Mouse (Mus musculus): Measurements from ENCODE around the gene Gm20916.
"Not testable (repeated sequence)": the region's sequence is repeated elsewhere in the genome, so short reads cannot be mapped to it uniquely, and the experiment has no call there.

The Gm20916 gene

DNA sequence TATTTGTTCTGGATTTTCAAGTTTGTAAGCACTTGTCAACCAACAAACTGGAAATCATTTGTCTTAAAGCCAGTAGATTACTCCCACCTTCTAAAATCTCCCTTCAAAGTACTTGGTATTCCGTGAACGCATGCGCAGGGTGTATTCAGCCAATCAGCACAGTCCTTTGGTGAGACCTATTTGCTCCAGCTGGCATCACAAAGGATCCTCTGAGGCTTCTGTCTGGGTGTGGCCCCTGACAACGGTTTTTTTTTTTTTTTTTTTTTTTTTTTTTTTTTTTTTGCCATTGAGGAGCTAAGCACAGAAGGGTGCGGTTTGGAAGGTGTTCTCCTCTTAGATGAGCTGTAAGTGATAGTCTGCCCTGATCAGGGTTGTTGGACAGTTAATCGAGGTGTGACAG, at the start of gene Gm20916:
TSS of gene Gm20916 (plus strand) at position 301 of the 400 bp plus-strand sequence.
- DNase-seq (ENCODE audit: low spot score): not testable (repeated sequence)

Measured in ovary, postnatal 14 days (tissue).